Mouse (Mus musculus) embryonic stem cell, embryonic (primary cell): ENCODE measurements at regions not wholly inside any gene's neighbourhood (a gene's known extent, or its start where the extent isn't known, plus 50 kb on each side); places are given as distances from the start of the nearest gene placed in this dataset.

ENCODE experiments used
- CTCF ChIA-PET, 4 experiments: fragments of 300-600 bp in 2 of 4; fragments of 350-600 bp in 2 of 4; sonication (Branson Sonifier 250); formaldehyde crosslinking; loops; one replicate each; lab custom pipeline; 2022; ENCODE audit warnings: inconsistent platforms in 2 of 4; lab: Charles Lee
- POLR2A ChIA-PET, 4 experiments: fragments of 300-600 bp in 2 of 4; fragments of 350-600 bp in 2 of 4; sonication (Branson Sonifier 250); formaldehyde crosslinking; loops; one replicate each; lab custom pipeline; 2022; ENCODE audit warnings: antibody characterized with exemption in 4 of 4, inconsistent platforms in 1 of 4; lab: Charles Lee

DNA sequence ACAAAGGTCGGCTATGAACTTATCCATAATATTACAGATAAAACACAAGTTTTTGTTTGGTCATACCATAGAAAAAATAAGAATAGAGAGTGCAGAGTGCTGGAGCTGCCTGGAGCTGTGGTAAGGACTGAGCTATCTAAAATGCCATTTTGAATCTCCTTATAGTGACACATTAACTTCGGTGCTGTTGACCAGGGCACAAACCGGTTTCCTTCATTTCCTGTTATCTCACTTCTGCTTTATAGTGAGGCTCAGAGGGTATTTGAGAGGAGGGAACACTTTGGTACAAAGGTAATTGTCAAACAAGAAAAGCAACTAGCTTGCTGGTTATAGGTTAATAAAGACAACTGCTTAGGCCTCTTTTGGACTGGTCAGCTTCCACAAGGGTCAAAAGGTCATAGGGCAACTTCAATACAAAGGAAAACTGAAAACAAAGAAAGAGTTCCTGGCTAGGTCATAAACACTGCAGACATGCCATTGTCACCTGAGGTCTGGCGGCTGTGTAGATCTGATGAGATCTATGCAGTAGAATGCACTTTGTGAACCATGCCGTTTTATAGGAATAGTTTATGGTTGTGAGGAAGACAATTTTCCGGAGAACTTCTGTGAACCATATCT lies 132.2 kb upstream of the Bmp2 start:
- CTCF ChIA-PET: no interaction called here
- POLR2A ChIA-PET: no interaction called here

DNA sequence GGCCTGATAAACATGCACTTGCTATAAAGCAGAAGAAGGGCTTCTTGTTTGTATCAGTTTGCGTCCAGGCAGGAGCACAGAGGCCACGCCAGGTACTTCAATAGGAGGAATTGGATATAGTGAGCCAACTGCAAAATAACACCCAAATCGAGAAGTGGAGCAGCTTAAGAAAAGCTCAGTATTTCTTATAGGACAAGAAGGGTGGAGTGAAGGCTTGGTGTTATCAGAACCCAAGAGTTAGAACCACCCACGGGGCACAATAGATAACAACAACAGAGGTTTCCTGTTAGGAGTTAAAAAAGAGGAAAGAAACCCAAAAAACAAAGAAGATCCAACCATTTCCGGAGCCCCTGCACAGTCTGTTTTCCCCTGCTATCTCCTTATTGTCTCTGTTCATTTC lies 126.4 kb upstream of the Bmp2 start:
- POLR2A ChIA-PET: interaction anchor here in 1 of 4 experiments (0.9 kb wide), 1 partner anchor 44 kb away, joined by 3 read pairs; no protein-coding TSS in a partner anchor
- CTCF ChIA-PET: no interaction called here

DNA sequence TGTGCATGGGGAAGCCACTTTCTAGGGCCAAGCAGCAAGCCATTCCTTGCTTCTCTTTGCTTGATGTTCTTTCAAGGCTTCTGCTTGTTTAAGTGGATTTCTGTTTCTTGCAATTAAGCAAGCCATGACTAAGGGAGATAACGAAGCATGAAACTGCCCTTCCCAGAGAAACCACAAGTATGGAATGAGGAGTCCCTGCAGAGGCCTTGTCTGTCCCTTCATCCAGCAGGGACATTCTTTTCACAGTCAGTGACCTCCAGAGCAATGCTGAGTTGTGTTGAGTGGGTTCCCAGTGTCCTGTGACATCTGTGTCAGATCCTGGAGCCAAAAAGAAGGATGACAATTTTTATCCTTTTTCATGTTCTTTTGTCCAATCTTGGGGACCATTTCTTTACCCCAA lies 124.9 kb upstream of the Bmp2 start:
- CTCF ChIA-PET: no interaction called here
- POLR2A ChIA-PET: no interaction called here

DNA sequence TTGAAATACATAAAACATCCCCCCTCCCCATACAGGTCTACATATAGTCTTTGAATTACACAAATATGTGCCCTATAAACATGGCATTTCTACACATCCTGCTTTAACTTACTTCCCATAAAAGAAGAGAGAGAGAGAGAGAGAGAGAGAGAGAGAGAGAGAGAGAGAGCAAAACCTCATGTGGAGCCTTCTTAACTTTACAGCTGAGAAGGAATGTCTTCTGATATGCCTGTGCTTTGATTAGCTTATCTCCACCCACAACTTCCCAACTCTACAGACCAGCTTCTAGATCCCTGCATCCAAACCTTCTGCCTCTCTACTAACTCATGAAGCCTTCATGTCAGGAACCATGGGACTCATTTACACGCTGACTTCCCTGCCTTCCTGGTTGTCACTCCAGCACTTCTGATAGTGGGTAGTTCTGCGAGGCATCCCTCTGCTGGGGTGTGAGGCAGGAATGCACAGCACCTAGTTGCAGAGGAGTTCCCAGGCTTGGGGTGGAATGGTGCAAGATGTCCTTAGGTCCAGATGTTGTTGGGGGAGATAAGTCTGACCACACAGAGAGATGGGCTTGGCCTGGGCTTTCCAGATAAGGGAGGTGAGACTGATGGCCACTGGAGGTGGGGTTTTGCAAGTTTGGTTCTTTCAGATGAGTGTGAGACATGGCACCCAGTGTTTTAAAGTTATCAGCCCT lies 122.4 kb upstream of the Bmp2 start:
- POLR2A ChIA-PET: interaction anchor here in 1 of 4 experiments (0.6 kb wide), 1 partner anchor 117 kb away, joined by 3 read pairs; no protein-coding TSS in a partner anchor

DNA sequence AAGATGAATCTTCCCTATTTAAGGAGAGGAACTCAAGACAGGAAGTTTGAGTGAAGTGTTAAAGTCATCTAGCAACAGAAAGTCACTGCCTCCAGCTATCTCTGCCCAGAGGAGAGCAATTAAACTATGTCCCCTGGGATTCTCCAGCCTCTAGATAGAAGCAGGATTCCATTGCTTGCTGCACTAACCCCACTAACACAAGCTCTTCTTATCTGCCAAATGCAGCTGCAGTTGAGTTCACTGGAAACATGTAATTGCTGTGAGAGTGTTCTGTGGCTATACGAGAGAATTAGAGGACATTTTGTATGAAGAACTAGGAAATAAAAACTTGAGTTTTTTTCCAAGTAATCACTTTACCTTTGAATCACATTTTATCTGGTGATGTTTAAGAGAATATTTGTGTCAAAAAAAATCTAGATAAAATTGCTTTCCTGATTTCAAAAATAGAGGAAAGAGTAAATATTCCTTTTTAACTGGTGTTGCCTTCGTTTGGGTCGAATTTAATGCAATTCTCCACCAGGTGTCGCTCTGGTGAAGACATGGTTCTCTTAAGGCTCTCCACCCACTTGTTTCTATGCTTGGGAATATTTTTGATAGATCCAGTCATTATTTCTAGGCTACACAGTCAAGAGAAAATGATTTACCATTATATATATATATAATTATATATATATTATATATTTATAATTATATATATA lies 121.1 kb upstream of the Bmp2 start:
- ChIA-PET POLR2A (no interaction called here), CTCF (interaction anchor here in 1 of 4 experiments (0.5 kb wide), 1 partner anchor 1244 kb away, joined by 3 read pairs; no protein-coding TSS in a partner anchor)

More for the DNA sequence above, 122.4 kb upstream of the Bmp2 start:
- CTCF ChIA-PET: no interaction called here

DNA sequence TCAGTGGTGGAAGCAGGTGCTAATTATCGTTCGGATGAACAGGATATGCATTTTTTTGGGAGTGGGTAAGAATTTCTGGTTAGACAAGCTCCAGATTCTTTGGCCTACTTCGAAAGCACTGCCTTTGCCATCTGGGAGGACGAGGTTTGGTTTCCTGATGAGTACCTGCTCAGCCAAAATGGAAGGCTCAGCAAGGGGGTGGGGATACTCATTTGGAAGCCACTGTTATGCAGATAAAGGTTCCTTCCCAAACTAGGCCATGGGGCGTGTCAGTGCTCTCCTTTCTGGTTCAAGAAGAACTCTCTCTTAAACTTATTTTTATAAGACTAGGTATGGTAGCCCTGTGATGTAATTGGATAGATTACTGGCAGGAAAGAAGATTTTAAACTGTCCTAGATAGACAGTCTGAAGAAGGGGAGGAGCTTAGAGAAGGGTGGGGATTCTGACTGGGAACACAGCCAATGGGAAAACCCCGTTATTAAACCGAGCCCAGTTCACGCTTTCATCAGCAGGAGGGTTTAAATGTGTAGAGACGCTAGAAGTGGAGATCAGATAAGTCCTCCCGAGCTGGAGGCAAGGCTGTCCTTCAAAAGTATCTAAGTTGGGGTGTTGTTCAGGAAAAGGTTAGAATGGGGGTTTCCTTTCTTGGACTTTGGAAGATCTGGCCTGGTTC lies 119.7 kb upstream of the Bmp2 start:
- ChIA-PET CTCF (no interaction called here), POLR2A (no interaction called here)

DNA sequence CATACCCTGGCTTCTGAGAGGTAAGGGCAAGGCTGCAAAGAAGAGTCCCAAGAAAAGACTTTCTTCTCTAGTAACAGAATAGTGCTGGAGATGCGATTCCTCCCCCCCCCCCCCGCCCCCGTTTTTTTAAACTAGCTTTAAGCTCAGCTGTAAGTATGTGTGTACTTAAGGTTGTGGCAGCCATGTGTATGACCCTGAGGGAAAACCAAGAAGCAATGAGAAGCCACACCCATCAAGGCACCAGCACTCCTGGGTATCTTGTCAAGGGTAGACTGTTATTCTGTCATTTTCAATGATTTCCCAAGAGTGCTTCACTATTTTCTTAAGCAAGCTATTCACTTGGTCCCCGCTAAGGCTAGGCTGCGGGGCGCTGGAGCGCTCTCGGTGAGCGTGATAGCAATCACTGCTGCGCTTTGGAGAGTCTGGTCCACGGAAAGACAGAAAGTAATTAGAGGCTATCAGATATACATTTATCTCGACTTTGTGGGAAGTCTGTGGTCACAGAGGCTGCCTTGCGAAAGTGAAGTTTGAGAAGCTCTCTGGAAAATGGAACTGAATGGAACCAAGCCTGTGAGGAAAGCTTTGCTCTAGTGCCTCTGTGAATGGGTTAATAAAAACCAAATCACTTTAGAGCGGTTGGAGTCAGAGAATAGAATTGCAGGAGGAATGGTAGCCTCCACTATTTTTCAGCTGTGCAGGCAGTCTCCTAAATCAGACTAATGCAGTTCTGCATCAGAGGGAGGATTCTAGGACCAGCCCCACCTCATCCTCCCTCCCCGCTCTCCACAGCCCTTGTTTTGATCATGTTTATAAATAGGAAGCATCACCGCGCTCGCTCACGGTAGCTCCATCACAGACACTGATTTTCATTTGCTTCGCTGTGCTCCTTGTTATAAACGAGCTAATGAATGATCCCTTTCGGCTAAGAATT lies 114.8 kb upstream of the Bmp2 start:
- POLR2A ChIA-PET: interaction anchor here in 2 of 4 experiments (0.7 to 1.5 kb wide), 2 partner anchors 11 to 1018 kb away, joined by 3 to 4 read pairs; no protein-coding TSS in a partner anchor
- CTCF ChIA-PET: no interaction called here

DNA sequence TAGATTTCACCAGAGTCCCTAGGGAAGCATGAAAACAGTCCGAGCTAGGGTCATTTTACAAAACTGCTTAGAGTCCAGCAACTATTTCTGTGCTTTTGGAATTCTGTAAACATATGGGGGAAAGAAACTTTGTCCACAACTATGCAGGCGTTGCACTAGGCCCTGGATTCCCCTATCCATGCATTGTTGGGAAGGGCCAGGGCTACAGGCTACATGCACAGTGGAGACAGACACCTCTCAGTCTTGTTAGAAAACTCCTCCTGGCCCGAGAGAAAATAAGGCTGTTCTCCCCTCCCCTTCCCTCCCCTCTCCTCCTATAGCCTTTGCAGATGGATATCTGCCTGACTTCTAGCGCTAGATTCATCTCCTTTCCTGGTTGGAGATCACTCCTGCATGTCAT lies 113.9 kb upstream of the Bmp2 start:
- POLR2A ChIA-PET: interaction anchor here in 1 of 4 experiments (1.5 kb wide), 1 partner anchor 10 kb away, joined by 3 read pairs; no protein-coding TSS in a partner anchor
- CTCF ChIA-PET: no interaction called here

DNA sequence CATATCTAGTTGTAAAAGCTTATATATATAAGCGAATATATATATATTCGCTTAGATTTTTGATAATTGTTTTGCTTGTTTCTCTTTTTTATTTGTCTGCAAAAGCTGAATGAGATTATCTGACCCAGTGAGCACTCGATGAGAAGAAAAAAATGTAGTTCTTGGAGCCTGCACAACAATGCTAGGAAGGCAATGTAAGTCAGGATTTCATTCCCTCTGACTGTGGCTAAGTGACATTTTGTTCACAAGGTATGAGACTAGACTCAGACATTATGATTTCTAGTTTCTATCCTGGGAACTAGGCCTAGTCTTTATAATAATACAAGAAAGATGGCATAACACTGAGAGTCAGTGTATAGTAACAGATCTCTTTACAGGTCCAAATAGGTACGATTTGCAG lies 108.9 kb upstream of the Bmp2 start:
- ChIA-PET POLR2A (no interaction called here), CTCF (no interaction called here)

DNA sequence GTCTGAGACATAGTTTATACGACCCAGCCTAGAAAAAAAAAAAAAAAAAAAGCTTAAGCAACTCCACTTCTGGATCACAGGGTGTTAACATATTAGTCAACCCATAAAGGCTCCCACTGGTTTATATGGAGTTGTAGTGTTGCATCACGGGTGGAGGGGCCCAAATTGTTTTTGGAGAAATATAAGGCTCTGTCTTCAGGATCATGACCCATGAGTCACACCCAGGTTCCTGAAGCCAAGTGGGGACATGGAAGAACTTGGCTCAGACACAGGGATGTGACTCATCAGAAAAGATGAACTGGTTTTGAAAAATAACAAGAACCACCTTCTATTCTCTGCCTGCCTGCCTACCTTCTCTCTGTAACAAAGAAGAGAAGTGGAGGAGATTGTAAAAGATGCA lies 108.5 kb upstream of the Bmp2 start:
- ChIA-PET POLR2A (interaction anchor here in 1 of 4 experiments (0.6 kb wide), 1 partner anchor 78 kb away, joined by 3 read pairs; no protein-coding TSS in a partner anchor), CTCF (no interaction called here)

DNA sequence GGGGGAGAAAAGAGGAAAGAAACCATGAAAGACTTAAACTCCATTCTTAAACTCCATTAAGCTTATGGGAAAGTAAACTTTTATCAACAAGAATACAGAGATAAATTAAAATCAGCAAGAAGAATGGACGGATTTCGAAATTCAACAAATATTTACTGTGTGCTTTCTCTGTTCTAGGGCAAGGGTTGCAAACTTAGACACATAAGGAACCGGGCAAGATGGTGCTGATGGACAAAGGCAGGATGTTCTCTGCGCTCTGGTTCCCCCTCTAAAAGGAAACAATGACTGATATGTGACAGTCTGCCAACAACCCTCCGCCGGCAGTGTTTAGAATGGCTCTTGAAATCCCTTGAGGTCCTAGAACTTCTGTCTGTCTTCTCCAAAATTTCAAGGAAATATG lies 99.0 kb upstream of the Bmp2 start:
- CTCF ChIA-PET: no interaction called here
- POLR2A ChIA-PET: no interaction called here

DNA sequence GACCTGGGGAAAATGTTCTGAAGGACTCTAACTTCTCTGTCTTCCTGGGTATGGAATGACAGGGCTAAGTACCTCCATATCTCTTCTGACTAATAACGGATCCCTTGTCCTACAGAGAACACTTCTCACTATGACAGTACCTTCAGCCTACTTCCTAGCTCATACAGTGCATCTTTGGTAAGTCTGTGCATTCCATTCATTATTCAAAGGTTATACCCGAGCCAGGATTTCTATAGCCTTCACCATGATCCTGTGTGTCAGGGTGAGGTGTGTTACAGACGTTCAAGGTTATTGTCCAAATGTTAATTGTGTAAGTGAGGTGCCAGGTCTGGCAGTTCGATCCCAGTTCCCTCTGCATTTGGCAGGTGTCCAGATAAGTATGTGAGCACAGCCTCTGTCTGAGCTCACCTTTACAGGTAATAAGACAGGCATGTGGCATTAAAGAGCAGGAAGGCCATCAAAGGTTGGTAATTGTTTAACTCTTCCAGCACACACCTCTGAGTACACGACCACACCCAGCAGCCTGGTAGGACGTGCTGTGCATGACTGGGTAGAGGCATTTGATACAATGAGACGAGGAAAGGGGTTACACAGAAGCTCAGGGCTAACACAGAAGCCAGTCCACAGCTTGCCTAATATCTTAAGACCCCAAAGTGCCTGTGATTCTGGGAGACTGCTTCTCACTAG lies 96.3 kb upstream of the Bmp2 start:
- CTCF ChIA-PET: interaction anchor here in 1 of 4 experiments (0.9 kb wide), 1 partner anchor 126 kb away, joined by 3 read pairs; no protein-coding TSS in a partner anchor
- POLR2A ChIA-PET: interaction anchor here in 1 of 4 experiments (0.6 kb wide), 1 partner anchor 89 kb away, joined by 4 read pairs; no protein-coding TSS in a partner anchor

DNA sequence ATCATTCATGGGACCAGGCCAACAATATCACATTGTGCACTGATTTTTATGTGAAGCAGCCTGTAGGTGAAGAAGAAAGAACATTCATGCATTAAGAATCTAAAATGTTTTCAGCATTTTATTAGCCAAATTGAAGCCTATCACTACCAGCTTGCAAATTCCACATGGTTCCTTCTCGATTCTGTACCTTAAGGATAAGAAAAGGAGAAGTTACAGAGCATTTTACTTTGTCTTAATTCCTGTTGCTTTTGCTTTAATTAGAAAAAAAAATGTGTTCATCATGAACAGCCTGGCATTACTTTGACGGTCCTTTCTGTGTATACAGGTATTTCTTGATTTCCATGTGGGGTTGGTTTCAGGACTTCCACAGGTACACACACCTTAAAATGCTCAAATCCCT lies 95.2 kb upstream of the Bmp2 start:
- CTCF ChIA-PET: no interaction called here

DNA sequence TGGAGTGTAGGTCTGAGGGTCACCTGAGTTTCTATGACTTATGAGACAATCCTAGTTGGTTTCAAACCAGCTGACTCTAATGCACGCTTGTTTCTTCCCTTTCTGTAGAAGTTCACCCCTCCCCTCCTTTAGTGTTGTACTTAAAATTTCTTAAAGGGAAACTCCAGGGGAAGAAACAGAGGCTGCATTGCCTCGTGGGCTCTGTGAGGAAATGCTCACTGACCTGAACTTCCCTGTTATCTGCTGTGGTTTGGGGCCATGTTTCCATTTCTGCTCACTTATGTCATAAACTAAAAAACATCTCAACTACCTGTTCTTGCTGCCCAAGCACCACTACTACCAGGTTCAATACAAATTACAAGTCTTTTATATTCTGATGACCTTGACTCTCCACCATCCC lies 93.2 kb upstream of the Bmp2 start:
- CTCF ChIA-PET: no interaction called here
- POLR2A ChIA-PET: no interaction called here

More for the DNA sequence above, 95.2 kb upstream of the Bmp2 start:
- POLR2A ChIA-PET: interaction anchor here in 1 of 4 experiments (0.6 kb wide), 1 partner anchor 574 kb away, joined by 5 read pairs; no protein-coding TSS in a partner anchor

DNA sequence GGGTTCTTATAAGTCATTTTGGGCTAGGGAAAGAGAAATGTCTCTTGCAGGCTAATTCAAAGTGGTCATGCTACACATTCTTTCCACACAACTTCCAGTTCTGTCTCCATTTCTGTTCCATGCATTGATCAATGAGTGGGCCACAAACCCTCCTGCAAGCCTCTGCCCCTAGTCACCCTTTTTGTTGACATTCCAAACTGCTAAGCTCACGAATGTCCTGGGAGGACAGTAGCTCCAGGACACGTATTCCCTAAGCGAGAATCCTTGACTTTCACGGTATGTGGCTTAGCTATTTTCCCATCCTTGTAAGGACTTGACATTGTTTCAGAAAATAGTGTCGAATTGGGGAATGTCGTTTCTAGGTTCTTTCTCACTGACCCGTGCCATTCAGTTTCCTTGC lies 91.1 kb upstream of the Bmp2 start:
- POLR2A ChIA-PET: no interaction called here
- CTCF ChIA-PET: no interaction called here

DNA sequence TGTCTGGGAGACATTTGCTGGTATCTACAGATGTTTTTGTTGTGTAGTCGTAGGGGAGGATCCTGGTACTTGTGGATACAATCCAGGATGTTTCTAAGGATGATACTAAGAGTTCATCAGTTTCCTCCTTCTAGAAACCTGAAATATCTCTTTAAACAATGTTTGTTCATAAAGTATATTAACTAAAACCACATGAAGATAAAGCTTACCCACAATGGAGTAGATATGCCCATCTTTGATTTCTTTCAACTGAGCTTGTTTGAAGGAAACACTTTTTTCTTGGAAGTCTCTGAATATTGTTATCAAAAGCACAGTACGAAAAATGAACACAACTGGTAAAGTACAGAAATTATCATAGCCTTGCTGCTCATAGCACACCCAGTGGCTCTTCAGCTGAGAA lies 89.6 kb upstream of the Bmp2 start:
- ChIA-PET CTCF (no interaction called here), POLR2A (interaction anchor here in 1 of 4 experiments (0.6 kb wide), 1 partner anchor 324 kb away, joined by 4 read pairs; no protein-coding TSS in a partner anchor)
